Mouse (Mus musculus) erythroblast, embryonic 14.5 days (primary cell): ENCODE results near the gene Cdkl2. TPM values are rescaled to one million over a fixed set of nuclear protein-coding genes. Genes with fewer than 3 reads are reported as not detected.

Experiments used
- H3K27me3 ChIP-seq: 2 replicates; pipeline ENCODE4 v1.6.1; 2012; ENCODE audit warnings: inconsistent platforms; ENCODE audit not compliant: control insufficient read depth
- H3K36me3 ChIP-seq: 2 replicates; pipeline ENCODE4 v1.6.1; 2012; ENCODE audit warnings: mild to moderate bottlenecking, inconsistent platforms; ENCODE audit not compliant: control insufficient read depth
- H3K4me1 ChIP-seq: 2 replicates; pipeline ENCODE4 v1.6.1; 2012; ENCODE audit warnings: inconsistent platforms; ENCODE audit not compliant: control insufficient read depth
- H3K4me3 ChIP-seq: replicated peaks from 2 replicates; pipeline ENCODE3; 2012; ENCODE audit warnings: moderate library complexity, mild to moderate bottlenecking, inconsistent platforms
- H3K9me3 ChIP-seq: 2 replicates; pipeline ENCODE4 v1.6.1; 2012; ENCODE audit warnings: low read length, inconsistent platforms, mixed read lengths; ENCODE audit not compliant: control insufficient read depth
- GATA1 ChIP-seq: IDR thresholded peaks from 2 replicates; pipeline ENCODE4 v1.6.1; 2012; ENCODE audit warnings: low read length, inconsistent platforms, mixed read lengths
- TAL1 ChIP-seq: IDR thresholded peaks from 3 replicates; pipeline ENCODE4 v1.6.1; 2012; ENCODE audit warnings: low read length, inconsistent platforms, mixed read lengths
- polyA plus RNA-seq: library from polyadenylated mRNA; stranded (reverse); fragments of >175 nt; gene quantifications from 2 replicates; pipeline ENCODE4 v1.2.3, GENCODE M21; 2012

The Cdkl2 gene
- polyA plus RNA-seq, 1 experiment, result not detected

DNA sequence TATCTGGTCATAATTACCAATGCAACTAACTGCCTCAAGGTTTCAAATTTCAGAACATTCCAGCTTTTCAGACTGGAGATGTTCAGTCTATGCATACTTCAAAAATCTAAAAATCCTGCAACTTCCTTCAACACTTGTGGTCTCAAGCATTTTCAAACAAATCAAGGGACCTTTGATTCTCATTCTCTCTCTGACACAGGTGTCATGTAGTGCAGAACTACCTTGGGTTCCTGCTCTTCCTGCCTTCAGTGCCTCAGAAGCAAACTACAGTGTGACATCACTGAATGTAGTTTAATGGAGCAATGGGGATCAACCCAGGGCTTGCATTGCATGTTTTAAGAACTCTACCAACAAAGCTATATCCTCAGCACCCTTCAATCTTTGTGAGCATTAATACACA, 35.1 kb upstream of the Cdkl2 start:
- H3K27me3 ChIP-seq, result no peaks in the 10 kb centered on the region
- no peaks in the 10 kb centered on the region for H3K9me3 ChIP-seq
- H3K36me3 ChIP-seq, result no peaks in the 10 kb centered on the region; the same call in 1 of the 2 replicates
- no peak overlapping the region for H3K4me3 ChIP-seq
- TF ChIP-seq GATA1 (no peak), TAL1 (no peak)
- peaks cover 68% of the 10 kb centered on the region for H3K4me1 ChIP-seq

DNA sequence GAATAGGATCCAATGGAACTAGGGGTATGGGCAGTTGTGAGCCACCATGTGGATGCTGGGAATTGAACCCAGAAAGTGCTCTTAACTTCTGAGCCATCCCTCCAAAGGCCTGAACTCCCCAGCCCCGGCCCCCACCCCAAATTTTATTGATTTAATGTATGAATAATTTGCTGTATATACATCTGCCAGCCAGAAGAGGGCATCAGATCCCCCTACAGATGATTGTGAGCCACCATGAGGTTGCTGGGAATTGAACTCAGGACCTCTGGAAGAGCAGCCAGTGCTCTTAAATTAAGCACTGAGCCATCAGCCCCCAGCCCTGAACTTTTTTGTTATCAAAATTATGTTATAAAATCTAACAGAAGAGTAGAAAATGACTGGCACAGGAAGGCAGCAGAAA, 32.6 kb upstream of the Cdkl2 start:
- H3K4me3 ChIP-seq, result no peak overlapping the region
- peaks cover 49% of the 10 kb centered on the region for H3K4me1 ChIP-seq
- no peaks in the 10 kb centered on the region for H3K9me3 ChIP-seq
- H3K27me3 ChIP-seq, result no peaks in the 10 kb centered on the region
- H3K36me3 ChIP-seq, result peaks cover 12% of the 10 kb centered on the region
- TF ChIP-seq TAL1, result no peak
- TF ChIP-seq GATA1, result no peak

DNA sequence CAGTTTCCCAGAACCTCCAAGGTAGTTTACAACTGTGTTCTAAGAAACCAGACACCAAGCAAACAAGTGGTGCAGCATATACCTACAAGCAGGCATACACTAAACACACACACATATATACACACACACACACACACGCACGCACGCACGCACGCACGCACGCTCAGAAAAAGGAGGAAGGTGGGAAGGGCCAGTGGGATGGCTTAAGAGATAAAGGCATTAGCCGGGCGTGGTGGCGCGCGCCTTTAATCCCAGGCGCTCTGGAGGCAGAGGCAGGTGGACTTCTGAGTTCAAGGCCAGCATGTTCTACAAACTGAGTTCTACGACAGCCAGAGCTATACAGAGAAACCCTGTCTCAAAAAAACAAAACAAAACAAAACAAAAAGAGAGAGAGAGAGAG, 30.4 kb upstream of the Cdkl2 start:
- peaks cover 22% of the 10 kb centered on the region for H3K36me3 ChIP-seq
- TF ChIP-seq TAL1 (no peak), GATA1 (no peak)
- H3K9me3 ChIP-seq, result no peaks in the 10 kb centered on the region
- no peaks in the 10 kb centered on the region for H3K27me3 ChIP-seq
- H3K4me3 ChIP-seq, result no peak overlapping the region
- peaks cover 30% of the 10 kb centered on the region for H3K4me1 ChIP-seq

DNA sequence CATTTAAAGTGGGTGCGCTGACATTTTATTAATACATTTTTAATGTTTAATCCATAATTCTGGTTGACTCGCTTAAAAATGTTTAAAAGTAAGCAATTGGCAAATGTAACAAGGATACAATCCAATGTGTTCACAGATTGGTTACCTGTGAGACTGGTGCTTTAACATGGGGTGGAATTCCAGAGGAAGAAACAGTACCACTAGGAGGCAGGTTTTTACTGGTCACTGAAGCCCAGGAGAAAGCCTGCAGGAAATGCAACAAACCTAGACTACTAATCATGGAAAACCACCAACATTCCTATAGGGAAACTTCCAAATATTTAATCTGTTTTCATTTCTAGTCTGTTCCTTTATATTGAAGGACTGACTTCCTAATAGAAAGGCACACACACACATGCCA, 19.5 kb upstream of the Cdkl2 start:
- H3K4me1 ChIP-seq, result peaks cover 4% of the 10 kb centered on the region
- H3K9me3 ChIP-seq, result no peaks in the 10 kb centered on the region
- H3K27me3 ChIP-seq, result no peaks in the 10 kb centered on the region
- TF ChIP-seq GATA1, result no peak
- no peak for TF ChIP-seq TAL1
- H3K36me3 ChIP-seq, result peaks cover 78% of the 10 kb centered on the region
- H3K4me3 ChIP-seq, result no peak overlapping the region

DNA sequence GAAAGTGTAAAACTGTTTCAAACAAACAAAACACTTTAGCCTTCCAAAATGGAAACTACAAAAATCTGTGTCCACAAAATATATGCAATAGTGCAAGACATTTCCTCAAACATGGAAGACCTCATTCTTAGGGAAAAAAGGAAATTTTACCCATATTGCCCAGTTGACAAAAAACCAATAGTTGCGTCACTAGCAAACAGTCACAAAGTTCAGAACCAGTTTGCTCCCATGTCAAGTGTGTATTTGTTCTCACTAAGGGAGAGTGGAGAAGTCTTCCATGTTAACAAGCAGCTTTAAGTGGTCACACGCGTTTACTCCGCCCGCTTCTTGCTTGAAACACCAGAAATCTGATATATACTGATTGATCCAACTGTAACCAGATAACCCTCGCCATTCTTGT, 9.2 kb upstream of the Cdkl2 start:
- H3K36me3 ChIP-seq, result peaks cover 62% of the 10 kb centered on the region

DNA sequence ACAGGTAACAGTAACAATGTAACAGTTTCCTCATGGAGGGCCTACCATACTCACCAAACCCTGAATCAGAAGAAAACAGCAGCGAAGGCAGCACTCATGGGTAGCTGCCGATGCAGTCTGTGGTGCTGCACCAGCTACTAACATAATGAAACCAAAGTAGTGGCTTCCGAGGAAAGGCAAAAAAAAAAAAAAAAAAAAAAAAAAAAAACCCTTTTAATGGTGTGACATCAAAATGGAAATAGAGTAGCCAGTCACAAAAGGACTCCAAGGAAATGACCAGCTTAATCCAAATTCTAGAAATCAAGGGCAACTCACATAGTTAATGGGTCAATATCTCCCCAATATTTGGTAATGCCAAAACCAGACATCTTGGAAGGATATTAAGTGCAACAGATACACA, 6.7 kb upstream of the Cdkl2 start:
- Histone ChIP-seq H3K27me3 (no peaks in the 10 kb centered on the region; the same call in 1 of the 2 replicates), H3K36me3 (peaks cover 38% of the 10 kb centered on the region), H3K9me3 (no peaks in the 10 kb centered on the region), H3K4me3 (no peak overlapping the region), H3K4me1 (no peaks in the 10 kb centered on the region)
- TF ChIP-seq GATA1 (no peak), TAL1 (no peak)

More for the DNA sequence above, 9.2 kb upstream of the Cdkl2 start:
- Histone ChIP-seq H3K4me3 (no peak overlapping the region), H3K4me1 (no peaks in the 10 kb centered on the region), H3K27me3 (no peaks in the 10 kb centered on the region), H3K9me3 (no peaks in the 10 kb centered on the region)
- TF ChIP-seq GATA1, result no peak
- no peak for TF ChIP-seq TAL1

DNA sequence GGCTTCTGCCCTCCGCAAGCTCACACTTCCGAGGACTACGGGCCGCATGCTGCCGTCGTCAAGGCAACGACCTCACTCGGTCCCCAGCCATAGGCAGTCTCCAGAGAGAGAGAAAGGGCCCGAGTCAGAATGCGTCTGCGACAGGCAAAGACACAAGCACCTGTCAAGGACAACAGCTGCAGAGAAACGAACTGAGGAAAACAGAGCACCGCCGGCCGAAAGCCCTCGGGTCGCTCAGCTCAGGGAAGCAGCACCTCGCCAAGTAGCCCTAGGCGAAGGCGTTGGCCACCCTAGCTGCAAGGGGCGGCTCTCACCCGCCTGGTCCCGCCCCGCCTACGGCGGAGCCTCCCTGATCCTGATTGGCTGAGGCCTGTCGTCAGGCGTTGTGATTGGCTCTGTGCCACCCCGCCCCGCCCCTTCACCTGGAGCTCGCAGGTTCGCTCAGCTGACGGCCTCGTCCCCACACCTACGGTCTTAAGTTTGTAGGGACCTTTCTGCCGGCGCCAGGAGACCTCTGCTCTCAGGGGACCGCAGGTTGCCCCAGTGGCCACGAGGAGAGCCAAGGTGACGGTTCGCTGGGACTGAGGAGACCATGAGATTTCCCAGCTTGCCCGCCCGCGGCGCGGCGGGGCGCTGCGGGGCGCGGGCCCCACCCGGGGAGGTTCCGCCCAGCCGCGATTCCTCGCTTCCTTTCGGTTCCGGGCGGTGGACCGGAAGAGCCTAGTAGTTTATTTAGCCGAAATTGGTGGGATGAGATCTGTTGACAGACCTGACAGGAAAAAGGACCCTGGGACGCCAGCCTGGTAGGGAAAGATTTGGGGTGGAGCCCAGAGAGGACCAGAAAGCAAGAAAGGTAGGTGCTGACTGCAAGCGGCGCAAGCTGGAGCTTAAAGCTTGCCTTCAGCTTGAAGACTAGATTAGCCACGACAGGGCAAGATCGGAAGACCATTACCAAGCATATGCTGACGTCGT, 1.0 kb downstream of the Cdkl2 start:
- no peak for TF ChIP-seq GATA1
- no peak for TF ChIP-seq TAL1
- Histone ChIP-seq H3K4me1 (peaks cover 14% of the 10 kb centered on the region), H3K36me3 (no peaks in the 10 kb centered on the region), H3K27me3 (peaks cover 53% of the 10 kb centered on the region), H3K9me3 (no peaks in the 10 kb centered on the region), H3K4me3 (peak overlapping the region; percentile 76)

DNA sequence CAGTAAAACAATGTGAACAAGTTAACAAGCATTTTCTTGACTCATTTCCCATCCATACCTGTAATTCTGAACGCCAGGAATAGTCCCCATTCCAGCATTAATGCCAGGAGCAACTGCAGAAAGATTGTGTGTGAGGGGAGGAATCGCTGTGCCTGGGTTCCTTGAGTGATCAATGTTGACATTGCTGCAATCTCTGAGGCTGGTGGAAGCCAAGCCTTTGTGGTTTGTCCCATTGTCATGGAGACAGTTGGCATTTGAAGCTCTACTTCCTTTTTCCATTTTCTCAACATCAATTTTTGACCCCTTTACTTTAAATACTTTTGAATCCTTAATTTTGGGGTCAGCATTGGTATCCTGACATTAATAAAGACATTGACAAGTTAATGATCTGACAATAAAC, 23.7 kb downstream of the Cdkl2 start:
- Histone ChIP-seq H3K9me3 (no peaks in the 10 kb centered on the region), H3K4me1 (no peaks in the 10 kb centered on the region), H3K27me3 (no peaks in the 10 kb centered on the region), H3K4me3 (no peak overlapping the region), H3K36me3 (no peaks in the 10 kb centered on the region)
- TF ChIP-seq TAL1 (no peak), GATA1 (no peak)

DNA sequence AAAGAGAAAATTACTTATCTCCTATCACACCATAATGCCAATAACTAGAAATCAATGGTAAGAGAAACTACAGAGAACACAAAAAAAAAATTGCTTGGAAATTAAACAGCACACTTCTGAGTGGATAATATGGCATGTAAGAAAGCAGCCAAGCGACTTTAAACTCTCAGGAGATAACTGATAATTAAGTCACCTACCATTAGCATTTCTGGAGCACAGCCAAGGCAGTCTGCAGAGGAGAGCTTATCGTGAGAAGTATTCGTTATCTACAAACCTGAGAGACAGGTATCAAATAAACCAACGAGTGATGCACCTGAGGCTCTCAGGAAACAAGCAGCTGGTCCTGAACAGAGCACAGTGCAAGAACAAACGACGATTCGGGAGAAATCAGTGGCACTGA, 31.9 kb downstream of the Cdkl2 start:
- no peak for TF ChIP-seq GATA1
- TF ChIP-seq TAL1, result no peak
- Histone ChIP-seq H3K36me3 (no peaks in the 10 kb centered on the region), H3K4me3 (no peak overlapping the region), H3K4me1 (peaks cover 3% of the 10 kb centered on the region), H3K9me3 (no peaks in the 10 kb centered on the region), H3K27me3 (no peaks in the 10 kb centered on the region; the same call in 1 of the 2 replicates)
